Mouse (Mus musculus) liver, embryonic 12.5 days (tissue): ENCODE data around the gene Taar5. TPM values are rescaled to one million over a fixed set of nuclear protein-coding genes. Genes with fewer than 3 reads are reported as not detected.

Source experiments
- polyA plus RNA-seq: library from polyadenylated mRNA; unstranded; fragments of >200 nt; fragmentation: Nextera tagmentation; extraction: Ambion mirVana; gene quantifications from 2 replicates; pipeline ENCODE4 v1.2.1, GENCODE M21; 2016

The Taar5 gene
- polyA plus RNA-seq, 1 experiment from 2014 or later: not detected

Other genes starting within 250 kb of the Taar5 start
- 192 and 199 TPM in 2 replicates for gene Rps12, start 183.4 kb upstream of the Taar5 start, polyA plus RNA-seq
- 2.6 and 3.4 TPM in 2 replicates for gene Slc18b1, start 173.7 kb upstream of the Taar5 start, polyA plus RNA-seq
- gene Vnn3, start 119.2 kb upstream of the Taar5 start, polyA plus RNA-seq: 0.07 TPM in 1 of 2 replicates, not detected in the other
- 0.94 and 1.1 TPM in 2 replicates for gene Vnn1, start 76.0 kb upstream of the Taar5 start, polyA plus RNA-seq
- not detected in 2 replicates for gene Taar1, start 50.4 kb upstream of the Taar5 start, polyA plus RNA-seq
- gene Taar2, start 32.1 kb upstream of the Taar5 start, polyA plus RNA-seq: not detected in 2 replicates
- gene Taar3, start 21.1 kb upstream of the Taar5 start, polyA plus RNA-seq: not detected in 2 replicates
- not detected in 2 replicates for gene Taar4, start 10.2 kb upstream of the Taar5 start, polyA plus RNA-seq
- gene Taar6, start 14.9 kb downstream of the Taar5 start, polyA plus RNA-seq: not detected in 2 replicates
- not detected in 2 replicates for gene Taar7a, start 22.8 kb downstream of the Taar5 start, polyA plus RNA-seq
- not detected in 2 replicates for gene Taar7b, start 29.2 kb downstream of the Taar5 start, polyA plus RNA-seq
- gene Taar7d, start 56.5 kb downstream of the Taar5 start, polyA plus RNA-seq: not detected in 2 replicates
- not detected in 2 replicates for gene Taar7e, start 66.9 kb downstream of the Taar5 start, polyA plus RNA-seq
- gene Taar7f, start 78.8 kb downstream of the Taar5 start, polyA plus RNA-seq: not detected in 2 replicates
- not detected in 2 replicates for gene Taar8a, start 105.8 kb downstream of the Taar5 start, polyA plus RNA-seq
- not detected in 2 replicates for gene Taar8b, start 121.6 kb downstream of the Taar5 start, polyA plus RNA-seq
- gene Taar8c, start 131.2 kb downstream of the Taar5 start, polyA plus RNA-seq: not detected in 2 replicates
- gene Taar9, start 138.8 kb downstream of the Taar5 start, polyA plus RNA-seq: not detected in 2 replicates
- gene Stx7, start 178.6 kb downstream of the Taar5 start, polyA plus RNA-seq: 34.0 TPM in 2 replicates